Mouse (Mus musculus) small intestine, adult 2 months (tissue): ENCODE results near the gene Timm13.

ENCODE experiments used
- CTCF ChIP-seq: fragments of 200-500 bp; IDR thresholded peaks from 2 replicates; pipeline ENCODE4 v1.5.1; 2012; ENCODE audit warnings: low read depth, mild to moderate bottlenecking, control low read depth, inconsistent platforms, low read length, moderate library complexity, mixed read lengths; ENCODE audit not compliant: insufficient replicate concordance, insufficient read length; ENCODE audit errors: extremely low read depth
- POLR2A ChIP-seq: fragments of 200-500 bp; IDR thresholded peaks from 2 replicates; pipeline ENCODE4 v1.6.1; 2012; ENCODE audit warnings: low read depth, mild to moderate bottlenecking, control low read depth, inconsistent platforms, low read length, moderate library complexity

GRCm38 (mm10) chr10:80857848-80858247 is 42.9 kb downstream of the Timm13 start:
- TF ChIP-seq CTCF, result no peak
- TF ChIP-seq POLR2A, result no peak
